Mouse (Mus musculus) hindbrain, embryonic 11.5 days (tissue): Measurements from ENCODE around the gene Cep57l1. TPM values are rescaled to one million over a fixed set of nuclear protein-coding genes. Genes with fewer than 3 reads are reported as not detected.
"Not testable (repeated sequence)": the region's sequence is repeated elsewhere in the genome, so short reads cannot be mapped to it uniquely, and the experiment has no call there.

Experiments used
- ATAC-seq: fragments of 200-750 bp; cut with Nextera tagmentation; 2 replicates; pipeline ENCODE4 v1.8.0; 2017; ENCODE audit warnings: mild to moderate bottlenecking, moderate TSS enrichment, moderate library complexity; ENCODE audit not compliant: low FRiP score
- DNase-seq: peaks from one replicate; pipeline ENCODE4 v3.0.0-alpha.2; 2015; ENCODE audit warnings: low spot score
- H3K27ac ChIP-seq: fragments of 300-500 bp; sonication (generic); 2 replicates; pipeline ENCODE4 v1.5.1; 2014; ENCODE audit warnings: mild to moderate bottlenecking, low read depth, low read length
- H3K27me3 ChIP-seq: fragments of 300-500 bp; sonication (generic); 2 replicates; pipeline ENCODE4 v1.6.1; 2014; ENCODE audit warnings: mild to moderate bottlenecking, low read length, moderate library complexity, mixed read lengths; ENCODE audit not compliant: control insufficient read depth, insufficient read depth
- H3K36me3 ChIP-seq: fragments of 300-500 bp; sonication (generic); 2 replicates; pipeline ENCODE4 v1.6.1; 2014; ENCODE audit warnings: mild to moderate bottlenecking, low read length, moderate library complexity, mixed read lengths; ENCODE audit not compliant: control insufficient read depth, insufficient read depth
- H3K4me1 ChIP-seq: fragments of 300-500 bp; sonication (generic); replicated peaks from 2 replicates; pipeline ENCODE4 v1.6.1; 2014; ENCODE audit warnings: low read length, mixed read lengths; ENCODE audit not compliant: control insufficient read depth, insufficient read depth
- H3K4me2 ChIP-seq: fragments of 300-500 bp; sonication (generic); replicated peaks from 2 replicates; pipeline ENCODE4 v1.6.1; 2014; ENCODE audit warnings: mild to moderate bottlenecking, low read depth, low read length
- H3K4me3 ChIP-seq: fragments of 300-500 bp; sonication (generic); 2 replicates; pipeline ENCODE4 v1.5.1; 2014; ENCODE audit warnings: low read depth, low read length
- H3K9ac ChIP-seq: fragments of 300-500 bp; sonication (generic); 2 replicates; pipeline ENCODE4 v1.6.1; 2014; ENCODE audit warnings: low read depth, low read length
- H3K9me3 ChIP-seq: fragments of 300-500 bp; sonication (generic); 2 replicates; pipeline ENCODE4 v1.6.1; 2016; ENCODE audit warnings: low read length; ENCODE audit not compliant: control insufficient read depth
- WGBS: fragments of 180-500 bp; shearing (Covaris S2); extraction: QIAGEN DNeasy Blood & Tissue Kit; methylation state at CpG from one replicate; pipeline ENCODE4 v1.1.7; 2014; 5-methylcytosine and 5-hydroxymethylcytosine counted together
- polyA plus RNA-seq: library from polyadenylated mRNA; unstranded; fragments of >200 nt; fragmentation: Nextera tagmentation; extraction: Ambion mirVana; gene quantifications from 2 replicates; pipeline ENCODE4 v1.2.1, GENCODE M21; 2014

Gene Cep57l1
- polyA plus RNA-seq, 1 experiment from 2014 or later = 22.1 TPM

- H3K9ac ChIP-seq = no peak overlapping the region
- no peaks in the 10 kb centered on the region for H3K9me3 ChIP-seq
- H3K4me2 ChIP-seq = no peak overlapping the region
- H3K27ac ChIP-seq = no peak overlapping the region
- no peaks in the 10 kb centered on the region for H3K4me1 ChIP-seq
- DNase-seq (no peak), ATAC-seq (no peak)
- WGBS = 92% methylated on average over 5 of the region's 5 CpGs
- H3K27me3 ChIP-seq = no peaks in the 10 kb centered on the region
- no peaks in the 10 kb centered on the region for H3K36me3 ChIP-seq
- H3K4me3 ChIP-seq = no peak overlapping the region
These were observed 10.7 kb upstream of the Cep57l1 start for GRCm38 (mm10) chr10:41820401-41820800.

GRCm38 (mm10) chr10:41819307-41819706 is 9.6 kb upstream of the Cep57l1 start:
- no peak overlapping the region for H3K9ac ChIP-seq
- DNase-seq (no peak), ATAC-seq (no peak)
- no peaks in the 10 kb centered on the region; the same call in 1 of the 2 replicates for H3K4me1 ChIP-seq
- H3K4me2 ChIP-seq = no peak overlapping the region
- no peaks in the 10 kb centered on the region for H3K36me3 ChIP-seq
- no peak overlapping the region for H3K27ac ChIP-seq
- WGBS = 91% methylated on average over 3 of the region's 3 CpGs
- H3K4me3 ChIP-seq = no peak overlapping the region
- H3K9me3 ChIP-seq = no peaks in the 10 kb centered on the region
- H3K27me3 ChIP-seq = no peaks in the 10 kb centered on the region

DNA sequence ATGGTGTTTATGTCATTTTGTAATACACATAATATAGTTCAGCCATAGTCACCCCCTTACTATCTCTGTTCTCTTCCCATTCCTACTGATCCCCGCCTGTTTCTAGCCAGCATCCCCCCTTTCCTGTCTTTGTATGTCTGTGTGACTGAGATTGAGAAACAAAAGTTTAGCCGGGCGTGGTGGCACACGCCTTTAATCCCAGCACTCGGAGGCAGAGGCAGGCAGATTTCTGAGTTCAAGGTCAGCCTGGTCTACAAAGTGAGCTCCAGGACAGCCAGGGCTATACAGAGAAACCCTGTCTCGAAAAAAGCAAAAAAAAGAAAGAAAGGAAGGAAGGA is 9.0 kb upstream of the Cep57l1 start:
- 92% methylated on average over 6 of the region's 6 CpGs for WGBS
- not testable (repeated sequence) for DNase-seq, H3K27ac ChIP-seq

GRCm38 (mm10) chr10:41818036-41818732 is 8.5 kb upstream of the Cep57l1 start:
- Histone ChIP-seq H3K4me1 (no peaks in the 10 kb centered on the region; the same call in 1 of the 2 replicates), H3K4me2 (no peak overlapping the region), H3K27me3 (no peaks in the 10 kb centered on the region), H3K4me3 (no peak overlapping the region), H3K9ac (no peak overlapping the region), H3K9me3 (no peaks in the 10 kb centered on the region), H3K27ac (no peak overlapping the region), H3K36me3 (no peaks in the 10 kb centered on the region)
- ATAC-seq = no peak
- DNase-seq = no peak
- 84% methylated on average over 8 of the region's 8 CpGs for WGBS

More for the DNA sequence above, 9.0 kb upstream of the Cep57l1 start:
- not testable (repeated sequence) for H3K36me3 ChIP-seq, H3K4me2 ChIP-seq, H3K9me3 ChIP-seq, H3K4me1 ChIP-seq, H3K4me3 ChIP-seq, ATAC-seq, H3K27me3 ChIP-seq, H3K9ac ChIP-seq

DNA sequence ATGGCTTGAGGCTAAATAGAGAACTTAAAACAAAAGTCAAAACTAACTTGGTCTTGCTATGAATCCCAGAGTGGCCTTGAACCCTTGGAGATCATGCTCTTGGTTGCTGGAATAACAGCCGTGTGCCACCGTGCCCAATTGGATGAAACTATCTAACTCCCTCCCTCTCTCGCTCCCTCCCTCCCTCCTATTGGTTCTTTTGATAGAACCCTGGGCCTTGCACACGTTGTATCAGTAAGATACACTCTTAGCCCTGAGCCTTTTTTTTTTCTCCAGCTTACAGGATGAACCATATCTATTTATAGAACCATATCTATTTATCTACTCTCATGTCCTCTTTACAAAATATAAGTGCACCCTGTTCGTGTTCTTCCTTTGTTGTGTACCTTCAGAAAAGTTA is 6.8 kb upstream of the Cep57l1 start:
- H3K27ac ChIP-seq = no peak overlapping the region
- H3K4me3 ChIP-seq = no peak overlapping the region
- H3K36me3 ChIP-seq = no peaks in the 10 kb centered on the region
- H3K9ac ChIP-seq = no peak overlapping the region
- no peak for DNase-seq
- WGBS = 87% methylated on average over 5 of the region's 5 CpGs
- no peak overlapping the region for H3K4me2 ChIP-seq
- H3K9me3 ChIP-seq = no peaks in the 10 kb centered on the region
- H3K27me3 ChIP-seq = no peaks in the 10 kb centered on the region
- no peak for ATAC-seq
- peaks cover 3% of the 10 kb centered on the region; the same call in 1 of the 2 replicates for H3K4me1 ChIP-seq

GRCm38 (mm10) chr10:41814305-41814853 is 4.7 kb upstream of the Cep57l1 start:
- Histone ChIP-seq H3K27me3 (no peaks in the 10 kb centered on the region), H3K9me3 (no peaks in the 10 kb centered on the region), H3K36me3 (no peaks in the 10 kb centered on the region), H3K4me3 (no peak overlapping the region), H3K4me1 (peaks cover 3% of the 10 kb centered on the region; the same call in 1 of the 2 replicates), H3K9ac (no peak overlapping the region), H3K4me2 (no peak overlapping the region), H3K27ac (no peak overlapping the region)
- ATAC-seq = no peak
- no peak for DNase-seq
- 90% methylated on average over 6 of the region's 6 CpGs for WGBS

DNA sequence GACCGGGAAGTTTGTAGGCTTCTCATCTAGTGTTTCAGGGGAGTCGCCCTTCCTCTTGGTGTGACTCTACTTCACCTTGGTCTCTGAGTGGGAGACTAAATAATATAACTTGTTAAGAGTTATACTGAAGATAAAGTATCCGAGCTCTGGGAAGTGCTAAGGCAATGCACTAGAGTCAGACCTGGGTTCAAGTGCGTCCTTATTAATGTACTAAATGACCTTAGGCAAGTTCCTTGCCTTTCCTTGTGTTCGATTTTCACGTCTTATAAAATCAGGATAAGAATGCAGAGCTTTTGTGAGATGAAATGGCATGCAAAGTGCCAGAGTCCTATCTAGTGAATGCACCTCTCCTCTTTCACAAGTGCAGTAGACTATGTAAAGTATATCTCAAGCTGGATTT is 2.9 kb upstream of the Cep57l1 start:
- no peak overlapping the region for H3K27ac ChIP-seq
- peak overlapping the region; percentile 8; the same call in 1 of the 2 replicates for H3K4me3 ChIP-seq
- DNase-seq (no peak), ATAC-seq (no peak)
- peak overlapping the region; percentile 26 for H3K4me2 ChIP-seq
- H3K36me3 ChIP-seq = no peaks in the 10 kb centered on the region
- no peaks in the 10 kb centered on the region for H3K9me3 ChIP-seq
- H3K27me3 ChIP-seq = no peaks in the 10 kb centered on the region
- H3K4me1 ChIP-seq = peaks cover 3% of the 10 kb centered on the region; the same call in 1 of the 2 replicates
- H3K9ac ChIP-seq = 0 out of 2 replicates have a peak overlapping the region, but pooled peaks have one; percentile 19
- 84% methylated on average over 6 of the region's 6 CpGs for WGBS

DNA sequence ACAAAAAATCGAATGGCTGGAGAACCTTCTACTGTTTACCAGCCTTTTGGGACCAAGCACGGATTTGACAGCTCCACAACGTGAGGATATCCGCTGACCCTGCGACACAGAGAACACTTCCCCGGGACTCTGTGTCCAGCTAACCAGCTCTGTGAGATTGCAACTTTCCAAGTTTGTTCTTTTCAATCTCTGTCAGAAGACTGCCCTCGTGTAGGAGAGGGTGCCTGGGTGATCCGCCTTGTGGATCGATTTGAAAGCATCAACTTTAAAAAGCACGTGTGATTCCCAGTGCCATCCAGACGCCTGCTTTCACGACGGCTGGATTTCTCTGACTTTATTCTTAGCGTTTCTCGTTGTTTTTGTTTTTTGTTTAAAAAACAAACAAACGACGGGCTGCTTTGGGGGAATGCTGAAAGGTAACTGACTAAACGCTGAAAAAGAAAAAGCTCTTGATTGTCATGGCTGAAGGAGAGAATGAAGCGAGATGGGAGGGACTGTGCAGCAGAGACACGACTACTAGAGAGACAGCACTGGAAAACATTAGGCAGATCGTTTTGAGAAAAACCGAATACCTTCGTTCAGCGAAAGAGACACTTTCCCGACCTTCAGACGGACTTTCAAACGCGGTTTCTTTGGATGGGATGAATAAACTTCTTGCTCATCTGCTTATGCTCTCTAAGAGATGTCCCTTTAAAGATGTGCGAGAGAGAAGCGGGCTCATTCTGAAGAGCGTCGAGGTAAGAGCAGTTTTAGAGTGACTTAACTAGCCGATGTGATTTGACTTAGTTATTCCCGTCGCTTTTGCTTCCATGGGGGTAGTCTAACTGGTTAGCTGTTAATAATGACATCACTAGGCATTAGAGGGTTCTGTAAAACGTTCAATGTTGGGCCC is 1.1 kb upstream of the Cep57l1 start:
- peak; percentile 39 for DNase-seq
- Histone ChIP-seq H3K9ac (peak overlapping the region; percentile 78), H3K27me3 (no peaks in the 10 kb centered on the region), H3K27ac (peak overlapping the region; percentile 91), H3K4me2 (peak overlapping the region; percentile 78), H3K4me1 (peaks cover 3% of the 10 kb centered on the region; the same call in 1 of the 2 replicates), H3K9me3 (no peaks in the 10 kb centered on the region), H3K36me3 (no peaks in the 10 kb centered on the region), H3K4me3 (peak overlapping the region; percentile 74)
- 2% methylated on average over 36 of the region's 36 CpGs for WGBS
- no peak for ATAC-seq
